Mouse (Mus musculus): Measurements from ENCODE around the gene Clasp1. TPM values are rescaled to one million over a fixed set of nuclear protein-coding genes. Genes with fewer than 3 reads are reported as not detected.
A peak's percentile ranks its signal among the peaks of the same experiment; 100 is the strongest.

Clasp1 gene
- polyA plus RNA-seq, 1 experiment from 2014 or later, result 134 TPM

GRCm38 (mm10) chr1:118622857-118623256 lies 234.0 kb downstream of the Clasp1 start:
- no peaks in the 10 kb centered on the region for H3K9me3 ChIP-seq (ENCODE audit: control insufficient read depth, low read length)
- no peak overlapping the region for H3K4me2 ChIP-seq (replicated peaks; ENCODE audit: low read depth, low read length)
- peaks cover 10% of the 10 kb centered on the region for H3K27me3 ChIP-seq (ENCODE audit: control insufficient read depth, insufficient read depth, low read length)
- H3K4me1 ChIP-seq (replicated peaks; ENCODE audit: control insufficient read depth, insufficient read depth, low read length), result 0 out of 2 replicates have a peak, but pooled peaks cover 3% of the 10 kb centered on the region
- no peak overlapping the region for H3K27ac ChIP-seq (ENCODE audit: low read depth, low read length)
- H3K9ac ChIP-seq (ENCODE audit: low read depth, low read length), result no peak overlapping the region
- DNase-seq (ENCODE audit: low spot score) (no peak), ATAC-seq (ENCODE audit: low FRiP score) (no peak)
- H3K36me3 ChIP-seq (ENCODE audit: control insufficient read depth, insufficient read depth, low read length), result no peaks in the 10 kb centered on the region
- H3K4me3 ChIP-seq (ENCODE audit: low read depth, low read length), result no peak overlapping the region
- WGBS, result 69% methylated on average over 3 of the region's 3 CpGs

GRCm38 (mm10) chr1:118625461-118625860 lies 236.6 kb downstream of the Clasp1 start:
- peaks cover 3% of the 10 kb centered on the region; the same call in 1 of the 2 replicates for H3K4me1 ChIP-seq (replicated peaks; ENCODE audit: control insufficient read depth, insufficient read depth, low read length)
- no peaks in the 10 kb centered on the region for H3K36me3 ChIP-seq (ENCODE audit: control insufficient read depth, insufficient read depth, low read length)
- H3K4me2 ChIP-seq (replicated peaks; ENCODE audit: low read depth, low read length), result no peak overlapping the region
- DNase-seq (ENCODE audit: low spot score), result no peak
- H3K27me3 ChIP-seq (ENCODE audit: control insufficient read depth, insufficient read depth, low read length), result peaks cover 18% of the 10 kb centered on the region
- no peak overlapping the region for H3K9ac ChIP-seq (ENCODE audit: low read depth, low read length)
- ATAC-seq (ENCODE audit: low FRiP score), result no peak
- 34% methylated on average over 6 of the region's 6 CpGs for WGBS
- H3K9me3 ChIP-seq (ENCODE audit: control insufficient read depth, low read length), result no peaks in the 10 kb centered on the region
- no peak overlapping the region for H3K4me3 ChIP-seq (ENCODE audit: low read depth, low read length)
- H3K27ac ChIP-seq (ENCODE audit: low read depth, low read length), result no peak overlapping the region

DNA sequence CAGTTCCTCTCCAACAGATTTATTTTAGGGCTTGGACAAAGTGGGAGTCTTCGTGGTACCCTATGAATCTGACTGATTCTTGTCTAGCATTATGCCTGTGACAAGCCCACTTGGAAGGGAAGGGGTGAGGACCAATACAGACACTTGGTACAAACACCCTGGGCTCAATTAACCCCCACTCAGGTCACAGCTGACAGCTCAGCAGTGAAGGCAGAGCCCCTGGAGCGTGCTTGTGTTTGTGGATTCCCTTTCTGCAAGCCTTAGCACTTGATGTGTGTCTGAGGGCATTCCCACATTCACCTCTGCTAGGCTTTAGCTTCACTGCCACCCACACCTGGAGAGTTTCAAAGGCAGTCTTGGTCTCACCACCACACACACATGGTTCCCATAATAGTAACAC lies 237.1 kb downstream of the Clasp1 start:
- peaks cover 3% of the 10 kb centered on the region; the same call in 1 of the 2 replicates for H3K4me1 ChIP-seq (replicated peaks; ENCODE audit: control insufficient read depth, insufficient read depth, low read length)
- H3K36me3 ChIP-seq (ENCODE audit: control insufficient read depth, insufficient read depth, low read length), result no peaks in the 10 kb centered on the region
- no peaks in the 10 kb centered on the region for H3K9me3 ChIP-seq (ENCODE audit: control insufficient read depth, low read length)
- no peak overlapping the region for H3K4me3 ChIP-seq (ENCODE audit: low read depth, low read length)
- ATAC-seq (ENCODE audit: low FRiP score) (no peak), DNase-seq (ENCODE audit: low spot score) (no peak)
- WGBS, result 70% methylated on average over 2 of the region's 2 CpGs
- H3K9ac ChIP-seq (ENCODE audit: low read depth, low read length), result no peak overlapping the region
- H3K27me3 ChIP-seq (ENCODE audit: control insufficient read depth, insufficient read depth, low read length), result peaks cover 18% of the 10 kb centered on the region
- H3K27ac ChIP-seq (ENCODE audit: low read depth, low read length), result no peak overlapping the region
- H3K4me2 ChIP-seq (replicated peaks; ENCODE audit: low read depth, low read length), result no peak overlapping the region

DNA sequence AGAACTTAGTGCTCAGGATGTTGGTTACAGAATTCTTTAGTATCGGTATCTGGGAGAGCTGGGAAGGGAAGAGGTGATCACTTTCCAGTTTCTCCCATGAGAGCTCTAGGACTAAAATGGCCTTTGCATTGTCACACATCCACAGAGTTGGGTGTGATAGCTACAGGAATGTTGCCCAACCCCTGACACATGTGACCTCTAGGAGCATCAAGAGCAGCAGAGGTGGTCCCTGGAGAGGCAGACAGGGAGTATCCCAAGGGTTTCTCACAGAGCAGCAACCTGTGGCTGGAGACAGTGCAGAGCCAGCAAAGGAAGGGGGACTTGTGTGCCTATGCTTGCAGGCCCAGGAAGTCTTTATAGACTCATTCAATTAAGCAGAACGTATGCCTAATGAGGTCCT lies 237.6 kb downstream of the Clasp1 start:
- Histone ChIP-seq H3K36me3 (ENCODE audit: control insufficient read depth, insufficient read depth, low read length) (no peaks in the 10 kb centered on the region), H3K27me3 (ENCODE audit: control insufficient read depth, insufficient read depth, low read length) (peaks cover 18% of the 10 kb centered on the region), H3K4me3 (ENCODE audit: low read depth, low read length) (no peak overlapping the region), H3K9me3 (ENCODE audit: control insufficient read depth, low read length) (no peaks in the 10 kb centered on the region), H3K4me1 (replicated peaks; ENCODE audit: control insufficient read depth, insufficient read depth, low read length) (peaks cover 3% of the 10 kb centered on the region; the same call in 1 of the 2 replicates), H3K9ac (ENCODE audit: low read depth, low read length) (no peak overlapping the region), H3K4me2 (replicated peaks; ENCODE audit: low read depth, low read length) (no peak overlapping the region), H3K27ac (ENCODE audit: low read depth, low read length) (no peak overlapping the region)
- DNase-seq (ENCODE audit: low spot score), result no peak
- ATAC-seq (ENCODE audit: low FRiP score), result no peak
- WGBS, result 80% methylated on average over 2 of the region's 2 CpGs

- Histone ChIP-seq H3K27me3 (ENCODE audit: control insufficient read depth, insufficient read depth, low read length) (peaks cover 18% of the 10 kb centered on the region), H3K4me3 (ENCODE audit: low read depth, low read length) (peak within 1 kb of the TSS; percentile 48), H3K4me2 (replicated peaks; ENCODE audit: low read depth, low read length) (peak within 1 kb of the TSS; percentile 92), H3K9me3 (ENCODE audit: control insufficient read depth, low read length) (no peaks in the 10 kb centered on the region), H3K36me3 (ENCODE audit: control insufficient read depth, insufficient read depth, low read length) (no peaks in the 10 kb centered on the region), H3K4me1 (replicated peaks; ENCODE audit: control insufficient read depth, insufficient read depth, low read length) (peaks cover 3% of the 10 kb centered on the region; the same call in 1 of the 2 replicates), H3K9ac (ENCODE audit: low read depth, low read length) (peak within 1 kb of the TSS; percentile 36; the same call in 1 of the 2 replicates), H3K27ac (ENCODE audit: low read depth, low read length) (no peak within 1 kb of the TSS)
- ATAC-seq (ENCODE audit: low FRiP score) (peak; percentile 89), DNase-seq (ENCODE audit: low spot score) (peak; percentile 75)
- WGBS, result under 1% methylated on average over 48 of the region's 48 CpGs
These were observed 239.1 kb downstream of the Clasp1 start, which contains the start of gene Tfcp2l1 for GRCm38 (mm10) chr1:118627781-118628464. Gene Tfcp2l1, plus strand, starts transcription at chr1:118627945.

GRCm38 (mm10) chr1:118633415-118633980 lies 244.6 kb downstream of the Clasp1 start:
- peaks cover 2% of the 10 kb centered on the region for H3K27me3 ChIP-seq (ENCODE audit: control insufficient read depth, insufficient read depth, low read length)
- H3K4me3 ChIP-seq (ENCODE audit: low read depth, low read length), result no peak overlapping the region
- H3K4me1 ChIP-seq (replicated peaks; ENCODE audit: control insufficient read depth, insufficient read depth, low read length), result no peaks in the 10 kb centered on the region
- DNase-seq (ENCODE audit: low spot score) (no peak), ATAC-seq (ENCODE audit: low FRiP score) (no peak)
- 87% methylated on average over 4 of the region's 4 CpGs for WGBS
- H3K36me3 ChIP-seq (ENCODE audit: control insufficient read depth, insufficient read depth, low read length), result no peaks in the 10 kb centered on the region
- no peak overlapping the region for H3K27ac ChIP-seq (ENCODE audit: low read depth, low read length)
- no peaks in the 10 kb centered on the region for H3K9me3 ChIP-seq (ENCODE audit: control insufficient read depth, low read length)
- H3K9ac ChIP-seq (ENCODE audit: low read depth, low read length), result no peak overlapping the region
- H3K4me2 ChIP-seq (replicated peaks; ENCODE audit: low read depth, low read length), result no peak overlapping the region

- no peak overlapping the region for H3K9ac ChIP-seq (ENCODE audit: low read depth, low read length)
- H3K4me3 ChIP-seq (ENCODE audit: low read depth, low read length), result no peak overlapping the region
- no peaks in the 10 kb centered on the region for H3K36me3 ChIP-seq (ENCODE audit: control insufficient read depth, insufficient read depth, low read length)
- H3K9me3 ChIP-seq (ENCODE audit: control insufficient read depth, low read length), result no peaks in the 10 kb centered on the region
- WGBS, result 76% methylated on average over 2 of the region's 2 CpGs
- no peak overlapping the region for H3K4me2 ChIP-seq (replicated peaks; ENCODE audit: low read depth, low read length)
- H3K4me1 ChIP-seq (replicated peaks; ENCODE audit: control insufficient read depth, insufficient read depth, low read length), result no peaks in the 10 kb centered on the region
- no peaks in the 10 kb centered on the region for H3K27me3 ChIP-seq (ENCODE audit: control insufficient read depth, insufficient read depth, low read length)
- ATAC-seq (ENCODE audit: low FRiP score) (no peak), DNase-seq (ENCODE audit: low spot score) (no peak)
- no peak overlapping the region for H3K27ac ChIP-seq (ENCODE audit: low read depth, low read length)
These were observed 253.6 kb downstream of the Clasp1 start for GRCm38 (mm10) chr1:118642296-118642999.

DNA sequence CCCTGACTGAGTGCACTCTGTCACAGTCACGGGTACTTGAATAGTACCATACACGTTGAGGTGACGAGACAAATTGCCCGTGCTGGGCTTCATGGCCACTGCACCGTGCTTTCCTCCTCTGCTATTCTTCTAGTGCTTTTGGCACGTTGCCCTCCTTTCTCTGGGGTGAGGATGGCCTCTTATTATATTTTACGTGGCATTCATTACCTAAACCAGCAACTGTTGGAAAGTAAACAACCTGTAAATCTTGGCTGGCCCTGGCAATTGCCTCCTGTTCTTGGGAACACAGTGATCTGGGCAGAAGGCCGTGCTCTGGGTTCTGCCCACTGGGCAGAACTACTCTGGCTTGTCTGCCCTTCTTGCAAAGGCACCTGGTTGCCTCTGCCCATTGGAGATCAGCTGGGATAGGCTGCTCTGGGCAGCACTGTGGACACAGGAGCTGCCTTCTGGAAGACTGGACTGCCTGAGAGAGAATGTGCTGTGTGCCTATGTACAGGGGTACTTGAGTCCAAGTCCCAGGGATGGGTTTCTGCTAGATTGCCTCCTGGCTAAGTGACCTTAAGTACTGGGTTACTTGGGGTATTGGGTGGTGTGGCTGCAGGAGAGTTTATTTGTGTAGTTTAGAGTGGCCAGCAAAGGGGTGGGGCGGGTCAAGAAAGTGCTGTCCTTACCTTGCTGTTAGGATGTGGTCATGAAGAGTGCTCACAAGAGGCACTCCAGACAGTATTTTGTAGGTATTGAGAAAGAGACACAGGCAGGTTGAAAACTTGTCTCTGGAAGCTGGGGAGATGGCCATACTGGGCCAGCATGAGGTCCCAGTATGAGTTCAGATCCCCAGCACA lies 254.5 kb downstream of the Clasp1 start:
- ATAC-seq (ENCODE audit: low FRiP score) (no peak), DNase-seq (ENCODE audit: low spot score) (no peak)
- H3K4me2 ChIP-seq (replicated peaks; ENCODE audit: low read depth, low read length), result no peak overlapping the region
- no peaks in the 10 kb centered on the region for H3K27me3 ChIP-seq (ENCODE audit: control insufficient read depth, insufficient read depth, low read length)
- 45% methylated on average over 9 of the region's 9 CpGs for WGBS
- H3K4me1 ChIP-seq (replicated peaks; ENCODE audit: control insufficient read depth, insufficient read depth, low read length), result no peaks in the 10 kb centered on the region
- H3K4me3 ChIP-seq (ENCODE audit: low read depth, low read length), result no peak overlapping the region
- no peaks in the 10 kb centered on the region for H3K9me3 ChIP-seq (ENCODE audit: control insufficient read depth, low read length)
- H3K9ac ChIP-seq (ENCODE audit: low read depth, low read length), result no peak overlapping the region
- no peak overlapping the region for H3K27ac ChIP-seq (ENCODE audit: low read depth, low read length)
- H3K36me3 ChIP-seq (ENCODE audit: control insufficient read depth, insufficient read depth, low read length), result no peaks in the 10 kb centered on the region
